Mouse (Mus musculus): ENCODE measurements around the gene Olfr460.

DNA sequence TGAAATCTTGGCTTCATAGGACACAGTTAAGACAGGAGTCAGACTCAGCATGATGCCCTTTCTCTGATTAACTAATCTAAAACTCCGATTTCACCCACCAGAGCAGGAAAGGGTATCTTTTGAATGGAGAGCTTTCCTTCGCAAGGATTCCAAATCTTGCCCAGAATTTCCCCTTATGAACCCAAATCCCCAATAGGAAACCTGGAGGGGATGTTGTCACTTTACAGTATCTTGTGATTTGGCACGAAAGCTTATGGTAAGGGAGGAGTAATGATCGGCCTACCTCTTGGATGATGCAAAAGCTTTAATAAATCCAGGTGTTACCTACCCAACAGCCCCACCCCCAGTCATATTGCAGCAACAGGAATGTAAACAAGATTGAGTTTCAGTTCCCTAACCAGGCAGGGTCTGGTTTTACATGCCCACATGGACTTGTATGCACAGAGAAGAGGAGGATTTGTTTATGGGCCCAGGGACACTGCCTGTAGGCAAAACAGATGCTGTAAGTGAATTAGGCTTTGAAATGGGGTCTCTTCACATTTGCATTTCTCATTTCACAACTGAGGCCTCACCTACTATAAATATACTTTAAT, 44.1 kb downstream of the Olfr460 start, which contains the start of gene Tas2r138:
- no peak for TF ChIP-seq CTCF (IDR thresholded peaks at IDR 0.05; ENCODE audit: low read depth, low read length)
- TF ChIP-seq TAL1 (conservative IDR thresholded peaks at IDR 0.05; ENCODE audit: low read depth, low read length), result no peak
- no peak for TF ChIP-seq GATA1 (IDR thresholded peaks at IDR 0.05; ENCODE audit: borderline replicate concordance, low read length)

All from G1E (cell line).